Mouse (Mus musculus): Measurements from ENCODE around the gene Npas3.

Npas3 gene

DNA sequence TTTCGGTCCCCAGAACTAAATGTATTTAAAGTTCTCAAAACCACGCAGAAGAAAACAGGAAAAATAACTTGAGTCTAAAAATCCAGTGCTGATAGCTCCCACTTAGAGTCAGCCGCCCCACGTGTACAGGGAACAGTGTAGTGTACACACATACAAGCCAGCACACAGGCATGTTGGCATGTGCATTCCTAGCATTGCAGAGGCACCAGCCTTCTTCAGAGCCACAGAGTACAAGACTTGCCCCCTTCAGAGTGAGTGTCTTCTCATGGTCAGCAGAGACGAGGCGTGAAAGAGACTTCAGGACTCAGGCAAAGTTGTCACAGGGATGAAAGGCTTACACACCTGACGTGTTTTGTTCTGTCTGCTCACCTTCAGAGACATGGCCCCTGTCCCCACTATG, 565.8 kb downstream of the Npas3 start:
- no peak for DNase-seq

DNA sequence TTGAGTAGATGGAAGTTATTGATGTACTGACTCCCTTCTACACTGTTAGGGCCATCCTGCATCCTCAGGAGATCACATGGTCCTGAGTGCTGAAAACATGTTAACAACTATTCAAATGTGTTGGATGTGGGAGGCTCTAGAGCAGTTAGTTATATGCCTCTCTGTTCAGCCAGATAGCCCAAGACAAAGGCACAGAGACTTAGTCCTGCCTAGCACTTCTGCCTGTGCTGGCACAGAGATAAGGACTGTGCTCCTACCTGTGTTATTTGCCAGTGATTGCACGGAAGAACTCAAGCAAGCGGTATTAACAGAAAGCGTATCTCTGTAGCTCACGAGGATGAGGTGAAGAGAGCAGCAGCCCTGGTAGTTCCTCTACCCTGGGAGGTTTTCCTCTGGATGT, 571.5 kb downstream of the Npas3 start:
- no peak for DNase-seq

DNA sequence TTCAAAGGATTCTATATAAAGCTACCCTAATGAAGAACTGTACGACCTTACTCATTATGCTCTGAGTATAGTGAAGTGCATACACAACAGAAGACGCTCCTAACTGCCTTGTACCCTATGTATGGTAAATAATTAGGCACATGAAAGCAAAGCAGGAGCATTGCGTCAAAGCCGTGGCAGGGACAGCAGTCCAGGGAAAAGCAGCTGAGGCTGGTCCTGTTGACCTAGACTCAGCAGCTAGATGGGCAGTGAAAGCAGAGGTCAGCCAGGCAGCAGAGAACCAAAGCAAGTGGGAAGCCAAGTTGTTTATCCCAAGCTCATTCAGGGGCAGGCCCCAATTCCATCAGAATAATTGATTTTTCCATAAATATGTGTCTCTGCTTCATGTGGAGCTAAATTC, 574.4 kb downstream of the Npas3 start:
- no peak for DNase-seq

DNA sequence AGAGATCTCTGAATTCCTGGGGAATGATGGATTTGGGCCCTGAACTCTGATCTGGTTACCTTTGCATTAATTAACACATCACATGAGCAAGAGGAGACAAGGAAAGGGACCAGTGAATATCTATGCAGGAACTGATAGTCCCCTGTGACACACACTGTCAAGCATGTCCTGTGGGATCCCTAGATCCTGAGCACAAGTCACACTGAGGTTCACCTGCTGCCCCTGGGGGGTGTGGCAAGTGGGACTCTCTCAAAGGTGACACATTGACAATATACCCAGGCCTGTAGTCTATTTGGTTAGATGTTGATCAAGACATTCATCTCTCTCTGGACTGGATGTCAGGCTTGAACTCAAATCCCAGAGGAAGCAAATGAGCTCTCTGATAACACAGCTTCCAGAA, 576.8 kb downstream of the Npas3 start:
- no peak for DNase-seq

DNA sequence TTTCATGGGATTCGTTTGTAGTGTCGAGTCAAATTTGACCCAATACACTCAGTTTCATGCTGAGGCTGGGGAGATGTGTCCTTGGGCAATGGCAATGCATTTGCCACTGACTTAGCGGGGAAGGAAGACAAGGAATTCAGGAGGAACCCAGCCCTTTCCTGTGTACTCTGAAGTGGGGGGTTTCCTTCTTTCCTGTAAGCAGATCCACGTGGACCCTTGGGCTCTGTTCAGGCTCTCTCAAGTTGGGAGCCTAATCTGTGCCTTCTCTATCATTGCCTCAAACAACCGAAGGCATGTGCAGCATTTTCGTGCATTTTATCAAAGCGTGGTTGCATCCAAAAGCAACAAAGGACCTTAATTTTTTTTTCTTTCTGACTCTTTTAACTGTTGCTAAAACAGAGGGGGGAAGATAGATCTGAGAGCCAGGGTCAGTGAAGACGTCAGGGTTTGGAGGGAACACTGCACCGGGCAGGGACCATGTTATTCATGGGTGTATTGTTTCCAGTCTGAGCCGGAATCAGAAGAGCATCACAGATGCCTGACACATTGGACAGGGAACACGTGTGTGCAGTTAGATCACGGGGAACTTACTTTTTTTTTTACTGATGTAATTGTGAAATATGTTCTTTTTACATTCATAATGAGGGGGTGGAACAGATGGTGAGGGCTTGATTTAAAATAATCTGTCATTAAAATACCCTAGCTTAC, 577.6 kb downstream of the Npas3 start:
- no peak for DNase-seq

DNA sequence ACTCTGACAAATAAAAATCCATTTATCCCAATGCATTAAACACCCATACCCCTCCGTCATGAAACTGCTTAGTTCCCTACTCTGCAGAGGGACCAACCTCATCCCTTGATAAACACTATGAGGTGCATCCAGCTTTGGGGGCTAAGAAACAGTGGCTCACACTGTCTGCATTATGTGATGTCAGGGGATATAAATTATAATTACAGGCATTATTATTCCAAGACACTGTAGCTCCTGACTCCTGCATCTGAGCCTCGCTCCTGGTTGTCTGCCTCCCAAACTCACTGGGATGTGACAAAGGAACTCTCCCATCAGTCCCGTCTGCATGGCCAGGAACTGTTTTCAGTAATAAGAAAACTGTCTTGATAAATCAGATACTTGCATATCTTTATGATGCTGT, 578.3 kb downstream of the Npas3 start:
- DNase-seq, result no peak

DNA sequence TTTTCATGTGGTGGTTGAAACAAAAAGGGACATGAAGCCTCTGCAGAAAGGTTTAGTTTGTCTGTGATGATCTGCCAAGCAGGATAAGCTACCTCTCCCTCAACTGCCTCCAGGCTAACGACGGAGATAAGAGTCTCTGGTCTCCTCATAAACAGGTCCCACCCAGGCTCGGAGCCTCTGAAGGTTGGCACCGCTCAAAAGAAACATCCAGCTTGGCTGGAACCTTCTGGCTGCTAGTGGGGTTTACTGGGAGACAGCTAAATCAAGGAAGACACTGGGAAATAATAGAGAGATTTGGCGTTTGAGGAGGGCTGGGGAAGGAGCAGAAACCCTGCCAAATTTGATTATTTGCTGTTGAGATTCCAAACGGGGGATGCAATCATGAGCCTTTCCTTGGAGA, 584.1 kb downstream of the Npas3 start:
- DNase-seq, result no peak

DNA sequence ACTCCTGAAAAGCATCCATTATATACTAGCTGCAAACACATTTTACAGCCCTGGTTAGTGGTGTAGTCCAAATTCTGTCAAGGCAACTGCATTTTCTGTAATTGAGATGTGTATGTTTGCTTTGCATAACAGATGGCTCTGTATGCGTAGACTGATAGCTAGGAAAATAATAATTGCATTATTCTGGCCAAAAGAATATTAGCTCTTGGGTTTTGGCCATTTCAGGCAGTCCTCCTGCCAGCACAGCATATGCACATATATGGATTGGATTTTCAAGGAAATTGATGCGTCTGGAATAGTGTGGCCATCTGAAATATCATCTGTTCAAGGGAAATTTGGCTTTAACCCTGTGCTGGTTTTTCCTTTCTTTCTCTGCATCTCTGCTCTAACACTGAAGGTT, 584.9 kb downstream of the Npas3 start:
- DNase-seq, result no peak

DNA sequence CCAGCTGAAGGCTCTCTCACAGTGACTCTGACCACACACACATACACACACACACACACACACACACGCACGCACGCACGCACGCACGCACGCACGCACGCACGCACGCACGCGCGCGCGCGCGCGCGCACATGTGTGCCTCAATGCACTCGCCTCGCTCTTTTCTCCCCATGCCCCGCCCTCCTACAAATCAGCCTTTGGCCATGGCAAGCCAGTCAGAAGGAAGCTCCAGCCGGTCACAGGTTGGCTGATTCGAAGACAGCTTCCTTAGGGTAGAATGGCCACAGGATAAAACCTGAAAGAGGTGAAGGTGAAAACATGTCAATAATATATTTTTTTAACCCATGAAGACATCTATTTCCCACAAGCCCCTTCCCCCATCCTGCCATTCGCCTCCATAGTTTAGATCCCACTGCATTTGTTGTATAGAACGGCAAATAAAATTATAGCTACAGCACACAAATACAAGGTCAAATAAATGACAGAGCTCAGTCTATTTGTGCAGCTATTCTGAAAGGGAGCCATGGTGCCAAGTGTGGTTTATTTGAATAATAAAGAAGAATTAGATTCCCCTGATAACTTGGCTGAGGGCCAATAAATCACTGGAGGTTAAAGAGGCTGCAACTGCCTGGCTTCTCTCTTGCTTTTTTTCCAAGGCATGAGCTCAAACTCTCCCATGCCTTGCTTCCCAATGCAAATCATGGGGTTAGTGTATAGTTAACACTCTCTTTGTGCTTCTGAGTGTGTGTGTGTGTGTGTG, 587.7 kb downstream of the Npas3 start:
- no peak for DNase-seq

DNA sequence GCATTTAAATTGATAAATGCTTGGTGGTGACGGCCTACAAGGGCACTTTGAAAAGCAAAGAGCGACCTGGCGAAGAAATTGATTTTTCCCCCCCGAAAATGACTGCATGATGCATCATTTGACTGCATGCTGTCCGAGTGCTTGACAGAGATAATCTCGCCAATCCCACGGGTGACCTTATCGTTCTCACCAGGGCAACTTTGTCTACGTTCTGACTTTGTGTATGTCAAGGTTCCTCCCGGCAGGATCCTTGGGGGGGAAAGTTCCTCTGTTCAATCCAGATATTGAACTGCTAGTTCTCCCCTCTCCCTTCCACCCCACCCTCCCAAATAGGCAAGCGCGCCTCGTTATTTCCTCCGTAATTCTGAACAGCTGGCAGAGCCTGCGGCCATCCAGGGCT, 588.9 kb downstream of the Npas3 start:
- DNase-seq, result no peak

DNA sequence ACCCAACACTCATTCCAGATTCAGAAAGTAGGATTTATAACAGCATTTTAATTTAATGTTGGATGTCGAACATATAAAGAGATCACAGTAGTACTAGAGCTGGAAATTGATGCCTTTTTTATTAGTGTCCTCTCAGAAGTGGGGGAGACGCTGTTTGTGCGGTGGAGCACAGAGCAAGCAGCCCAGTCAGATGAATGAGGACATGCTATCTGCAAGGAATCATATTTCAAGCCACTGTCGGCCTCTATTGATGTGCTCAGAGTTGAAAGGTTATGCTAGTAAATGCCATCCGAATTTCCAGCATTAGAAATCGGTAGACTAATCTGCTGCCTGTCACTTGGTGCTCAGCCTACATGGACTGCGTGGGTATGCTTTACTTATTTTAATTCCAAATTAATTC, 590.1 kb downstream of the Npas3 start:
- DNase-seq, result no peak

DNA sequence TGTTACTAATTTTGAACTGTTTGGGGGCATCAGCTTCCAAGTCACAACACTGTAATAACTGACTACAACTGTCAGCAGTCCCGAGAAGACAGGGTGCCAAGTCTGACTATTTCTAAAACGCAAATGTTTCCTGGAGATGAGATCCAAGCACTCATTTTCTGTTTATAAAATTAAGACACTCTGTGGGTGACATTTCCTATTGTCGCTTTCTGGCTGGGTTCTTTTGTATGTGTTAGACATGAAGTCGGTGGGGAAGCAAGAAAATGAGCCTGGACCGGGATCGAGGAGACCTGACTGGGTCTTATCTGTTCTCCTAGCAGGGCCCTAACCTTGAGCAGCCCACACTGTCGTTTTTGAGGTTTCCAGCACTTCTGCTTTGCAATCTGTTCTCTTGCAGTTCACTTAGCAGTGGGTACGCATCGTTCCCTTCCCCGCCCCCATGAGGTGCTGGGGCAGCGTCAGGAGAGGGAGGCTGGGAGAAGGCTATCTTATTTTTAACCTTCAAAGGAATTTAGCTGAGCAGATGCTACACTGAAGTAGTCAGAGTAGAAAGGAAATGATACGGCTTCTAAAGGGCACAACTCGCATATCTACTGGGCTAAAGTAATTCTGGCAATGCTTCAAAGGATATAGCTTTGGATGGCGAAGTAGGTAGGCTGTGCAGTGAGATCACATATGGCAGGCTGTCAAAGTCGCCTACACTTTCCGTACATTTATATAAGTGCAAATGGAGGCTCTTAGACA, 593.6 kb downstream of the Npas3 start:
- DNase-seq, result no peak

DNA sequence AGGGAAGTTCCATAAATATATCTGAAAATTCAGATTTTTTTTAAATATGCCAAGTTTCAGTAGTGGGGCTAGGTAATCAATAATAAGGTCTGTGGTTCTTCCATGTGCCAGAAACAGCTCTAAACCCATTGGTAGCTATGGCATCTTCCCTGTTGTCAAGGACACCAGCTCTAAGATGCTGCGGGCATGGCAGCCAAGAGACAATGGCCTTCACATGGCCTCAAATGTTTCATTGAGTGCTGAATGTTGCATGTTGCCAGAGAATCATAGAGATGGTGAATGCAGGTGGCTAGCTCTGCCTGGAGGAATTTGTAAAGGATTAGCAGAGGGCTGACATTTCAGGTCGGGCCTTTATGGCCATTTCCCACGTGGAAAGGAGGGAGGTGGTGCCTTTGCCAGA, 595.1 kb downstream of the Npas3 start:
- DNase-seq, result no peak

DNA sequence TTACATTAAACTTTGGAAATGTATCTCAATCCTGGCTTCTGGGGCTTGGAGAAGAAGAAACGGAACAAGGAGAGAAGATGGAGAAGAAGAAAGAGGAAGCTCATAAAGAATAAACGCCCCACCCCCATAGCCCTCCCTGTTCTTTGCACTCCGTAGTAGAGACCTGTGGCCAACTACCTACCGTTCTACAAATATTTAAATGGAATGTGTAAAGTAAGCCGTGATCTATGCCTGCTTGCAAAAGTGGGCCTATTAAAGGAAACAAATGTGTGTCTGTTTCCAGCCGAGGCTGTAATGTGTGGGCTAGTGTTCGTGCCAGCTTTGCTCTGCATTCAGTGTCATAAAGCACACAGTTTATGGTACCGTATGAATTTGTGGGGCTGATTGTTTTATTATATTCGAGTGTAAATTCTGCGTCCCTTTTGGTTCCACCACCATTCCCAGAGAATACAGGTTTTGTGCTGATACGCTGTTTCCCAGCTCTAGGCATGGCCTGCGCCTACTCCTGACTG, 597.7 kb downstream of the Npas3 start:
- no peak for DNase-seq

DNA sequence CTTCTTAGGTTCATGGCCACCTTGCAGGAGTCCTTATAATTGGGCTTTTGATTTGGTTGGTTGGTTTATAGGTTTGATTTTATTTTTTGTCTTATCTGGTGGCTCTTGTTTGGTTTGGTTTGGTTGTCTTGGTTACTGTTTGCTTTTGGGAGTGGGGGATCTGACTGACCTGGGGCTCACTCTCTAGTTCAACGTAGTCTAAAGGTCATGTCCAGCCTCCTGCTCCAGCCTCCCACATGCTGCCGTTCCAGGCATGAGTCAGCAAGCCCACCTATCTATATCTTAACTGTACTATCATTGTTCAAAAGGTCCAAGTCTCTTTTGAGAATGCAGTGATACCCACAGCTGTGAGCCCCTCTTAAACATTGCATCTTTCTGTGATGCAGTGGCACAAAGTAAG, 600.8 kb downstream of the Npas3 start:
- DNase-seq, result no peak

DNA sequence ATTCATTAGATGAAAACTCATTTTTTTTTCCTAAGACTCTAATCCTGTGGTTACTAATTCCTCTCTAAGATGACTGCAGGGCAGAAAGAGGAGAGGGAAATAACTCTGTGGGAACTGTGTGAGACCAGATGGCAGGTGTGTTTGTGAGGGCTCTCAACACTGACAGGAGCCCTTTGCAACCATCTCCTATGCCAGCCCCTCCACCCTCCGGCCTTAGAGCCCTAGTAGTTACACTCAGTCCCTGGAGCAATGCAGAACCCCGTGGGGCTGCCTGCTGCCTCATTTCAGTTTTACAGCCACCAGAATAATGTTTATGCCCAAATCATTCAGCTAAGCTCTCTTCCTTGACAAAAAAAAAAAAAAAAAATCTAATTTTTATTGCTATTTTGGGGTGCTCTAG, 604.0 kb downstream of the Npas3 start:
- DNase-seq, result no peak

DNA sequence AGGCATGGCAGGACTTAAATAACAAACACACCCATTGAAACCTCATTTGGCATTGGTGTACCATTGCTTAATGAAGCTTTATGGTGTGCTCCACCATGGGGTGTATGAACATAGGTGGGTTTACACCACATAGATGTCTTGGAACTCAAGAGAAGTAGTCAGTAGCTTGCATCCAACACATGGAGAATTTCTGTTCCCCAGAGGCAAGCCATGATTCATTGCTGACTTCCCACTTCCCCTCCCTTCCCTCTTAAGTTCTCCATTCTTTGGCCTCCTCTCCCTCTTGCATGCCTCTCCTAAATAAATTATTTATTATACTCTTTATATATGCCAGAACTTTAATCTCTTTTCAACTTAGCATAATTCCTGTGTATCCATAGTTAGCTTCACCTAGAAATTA, 611.7 kb downstream of the Npas3 start:
- DNase-seq, result no peak

DNA sequence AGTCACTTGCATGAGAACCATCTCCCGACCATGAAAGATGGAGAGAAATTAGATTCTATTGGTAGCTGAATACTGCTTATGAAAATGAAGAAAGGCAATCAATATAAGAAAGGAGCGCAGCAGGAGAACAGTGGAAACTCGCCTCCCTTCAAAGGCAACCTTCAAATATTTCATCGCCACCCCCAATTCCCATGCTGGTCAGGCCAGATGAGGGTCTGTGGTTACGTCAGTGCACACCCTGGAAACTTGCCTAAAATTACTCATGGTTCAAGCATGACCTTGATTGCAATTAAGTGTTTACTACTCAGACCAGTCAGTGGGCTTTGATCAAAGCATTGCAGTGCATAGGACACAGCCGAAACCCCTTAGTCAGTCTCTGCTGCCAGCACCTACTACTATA, 613.8 kb downstream of the Npas3 start:
- DNase-seq, result no peak

DNA sequence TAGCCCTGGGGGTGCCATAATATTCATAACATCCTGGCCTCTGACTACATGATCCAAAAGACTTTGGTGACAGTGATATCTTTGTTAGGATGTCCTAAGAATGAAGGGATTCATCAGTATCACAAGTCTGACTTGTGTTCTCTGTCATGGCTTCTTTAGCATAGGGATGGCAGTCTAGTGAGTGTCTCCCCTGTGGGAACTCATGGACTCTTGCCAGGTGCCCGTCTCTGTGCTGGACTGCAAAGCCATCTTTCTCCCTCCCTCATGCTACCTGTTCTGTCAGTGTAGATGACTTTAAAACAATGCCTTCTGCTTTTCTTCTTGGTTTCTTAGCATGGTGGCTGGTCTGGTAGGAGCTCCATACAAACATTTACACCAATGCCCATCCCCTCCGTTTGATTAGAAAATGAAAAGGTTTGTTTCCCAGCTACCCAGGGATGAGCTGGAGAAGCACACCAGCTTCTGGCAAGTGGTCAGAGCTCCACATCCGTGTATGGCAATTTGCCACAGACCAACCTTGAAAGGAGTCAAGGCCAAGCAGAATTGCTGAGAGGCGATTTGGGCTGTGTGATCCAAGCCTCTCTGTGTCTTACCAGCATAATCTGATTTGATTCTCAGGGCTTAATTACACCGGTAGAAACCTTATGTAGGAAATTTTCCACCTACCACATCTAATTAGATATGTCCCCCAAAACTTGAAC, 616.1 kb downstream of the Npas3 start:
- no peak for DNase-seq

DNA sequence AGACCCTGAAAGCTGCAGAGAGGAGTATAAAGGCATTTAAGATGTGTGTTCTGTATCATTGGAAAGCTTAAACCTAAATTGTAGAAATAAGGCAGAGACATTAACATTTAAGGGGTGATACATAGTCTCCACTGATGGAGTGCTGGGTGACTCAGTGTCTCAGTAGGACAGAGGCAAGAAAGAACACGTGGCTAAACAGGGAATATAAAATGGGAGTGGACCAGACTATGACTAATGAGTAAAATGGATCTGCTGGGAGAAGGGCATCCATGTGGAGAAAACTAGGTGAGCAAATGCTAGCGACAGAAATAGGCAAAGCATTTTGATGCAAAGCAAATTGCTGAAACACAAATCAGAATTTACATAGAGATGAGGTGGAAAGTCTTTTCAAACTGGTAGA, 617.2 kb downstream of the Npas3 start:
- no peak for DNase-seq

DNA sequence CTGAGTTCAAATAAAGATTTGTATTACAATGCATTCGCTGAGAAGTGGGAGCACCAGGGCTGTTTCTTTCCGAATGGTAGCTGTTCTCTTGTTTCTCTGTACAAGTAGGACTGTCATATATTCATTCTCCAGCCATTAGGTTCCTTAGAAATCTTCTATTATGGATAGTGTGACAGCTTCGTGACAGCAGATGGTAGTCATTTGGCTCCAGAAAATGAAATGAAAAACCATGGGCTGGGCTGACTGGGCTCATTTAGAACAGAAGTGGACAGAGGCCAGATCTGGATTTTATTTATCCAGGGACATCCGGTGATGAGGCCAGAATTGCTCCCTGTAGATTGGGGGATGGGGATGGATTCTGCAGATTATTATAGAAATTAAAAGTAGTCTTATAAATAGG, 621.5 kb downstream of the Npas3 start:
- DNase-seq, result no peak

DNA sequence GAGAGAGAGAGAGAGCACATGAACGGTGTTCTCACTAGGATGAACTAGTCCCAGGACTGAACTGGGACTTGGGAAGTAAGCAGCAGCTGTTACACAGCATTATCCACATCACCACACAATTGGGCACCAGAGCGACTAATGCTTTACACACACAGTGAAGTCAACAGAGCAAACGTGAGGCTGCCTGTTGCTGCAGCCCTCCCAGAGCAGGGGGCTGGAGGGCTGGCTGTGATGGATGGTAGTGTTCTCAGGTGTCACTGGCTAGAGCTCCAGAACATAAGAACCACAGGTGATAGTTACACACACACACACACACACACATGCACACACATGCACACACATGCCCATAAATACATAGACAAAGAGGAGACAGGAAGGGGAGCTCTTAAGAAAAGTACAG, 626.7 kb downstream of the Npas3 start:
- DNase-seq, result no peak

DNA sequence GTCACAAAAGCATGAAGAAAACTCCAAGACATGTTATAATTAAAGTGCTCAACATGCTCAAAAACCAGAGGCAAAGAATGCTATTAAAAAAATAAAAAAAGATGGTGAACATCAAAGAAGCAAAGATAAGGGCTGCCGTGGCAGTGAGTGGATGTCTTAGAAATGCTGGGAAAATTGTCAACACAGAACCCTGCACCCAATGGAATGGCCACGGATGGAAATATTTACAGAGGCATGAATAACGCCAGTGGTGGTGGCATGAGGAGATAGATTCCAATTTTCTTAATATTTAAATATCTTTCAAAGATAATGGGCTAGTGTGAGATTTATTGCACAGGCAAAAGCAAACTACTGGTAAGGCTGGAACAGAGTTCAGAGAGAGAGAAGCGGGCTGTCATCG, 628.2 kb downstream of the Npas3 start:
- no peak for DNase-seq

Data from lung, postnatal 4 days (tissue).